Mouse (Mus musculus): ENCODE data around the gene Fam208a. TPM values are rescaled to one million over a fixed set of nuclear protein-coding genes. Genes with fewer than 3 reads are reported as not detected.

The Fam208a gene
- polyA plus RNA-seq, 1 experiment from 2014 or later, result 19.1 TPM

DNA sequence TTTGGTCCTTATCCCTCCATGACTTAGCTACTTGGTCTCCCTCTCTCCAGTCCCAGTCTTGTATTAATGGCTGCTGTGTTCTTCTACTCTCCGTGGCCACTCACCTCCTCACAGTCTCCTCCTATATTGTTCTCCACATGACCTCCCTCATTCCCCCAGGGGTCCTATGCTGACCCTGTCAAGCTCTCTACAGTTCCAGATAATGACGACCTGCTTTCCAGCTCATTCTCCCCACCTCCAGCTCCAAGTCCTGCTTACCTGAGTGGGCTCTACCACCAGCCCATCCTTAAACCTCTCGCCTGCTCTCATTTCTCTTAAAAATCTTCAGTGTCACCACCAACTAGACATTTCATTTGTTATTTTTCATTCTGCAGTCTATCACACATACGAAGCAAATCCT lies 72.5 kb downstream of the Fam208a start:
- no peak overlapping the region for H3K4me2 ChIP-seq (ENCODE audit: low read length)
- peaks cover 38% of the 10 kb centered on the region for H3K36me3 ChIP-seq (ENCODE audit: control insufficient read depth, insufficient read depth, low read length)
- WGBS, result 83% methylated on average over 4 of the region's 4 CpGs

DNA sequence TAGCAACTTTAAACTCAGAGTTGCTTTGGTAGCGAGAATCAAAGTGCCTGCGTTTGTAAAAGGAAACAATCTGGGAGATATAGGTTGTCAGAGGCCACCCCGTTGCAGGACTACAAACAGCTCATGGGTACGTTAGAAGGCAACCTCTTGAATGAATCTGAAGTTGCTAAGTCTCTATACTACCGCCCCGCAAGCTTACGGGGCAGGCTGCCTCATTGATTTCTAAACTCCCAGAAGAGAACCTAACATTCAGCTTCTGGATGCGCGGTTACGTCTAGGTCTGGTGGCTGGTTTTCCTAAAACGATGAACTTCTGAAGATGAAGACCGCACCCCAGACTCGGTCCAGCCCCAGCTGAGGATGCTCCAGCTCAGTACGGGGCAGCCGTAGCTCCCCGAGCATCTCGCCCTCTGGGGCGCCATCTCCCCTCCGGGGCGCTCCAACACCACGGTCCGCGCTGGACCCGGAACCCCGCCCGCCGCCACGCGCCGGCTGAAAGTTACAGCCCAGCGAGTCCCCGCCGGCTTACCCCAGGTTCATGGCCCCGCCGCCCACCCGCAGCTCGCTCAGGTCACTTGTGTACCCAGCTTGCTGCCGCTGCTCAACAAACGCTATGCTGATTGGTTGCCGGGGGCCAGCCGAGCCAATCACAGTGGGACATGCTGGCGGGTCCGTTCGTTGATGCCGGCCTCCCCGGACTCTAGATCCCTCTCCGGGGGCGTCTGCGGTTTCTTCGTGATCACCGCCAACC lies 79.4 kb downstream of the Fam208a start, which contains the start of gene Ccdc66:
Gene Ccdc66 (minus strand): TSS at position 567 of the 750 bp plus-strand sequence.
- no peaks in the 10 kb centered on the region for H3K9me3 ChIP-seq (ENCODE audit: control insufficient read depth, low read length)
- no peaks in the 10 kb centered on the region for H3K27me3 ChIP-seq (ENCODE audit: control insufficient read depth, insufficient read depth, low read length)
- H3K36me3 ChIP-seq (ENCODE audit: control insufficient read depth, insufficient read depth, low read length), result no peaks in the 10 kb centered on the region
- peak within 1 kb of the TSS; percentile 75 for H3K9ac ChIP-seq (replicated peaks; ENCODE audit: low read length)
- peaks cover 11% of the 10 kb centered on the region; the same call in 1 of the 2 replicates for H3K4me1 ChIP-seq (ENCODE audit: control insufficient read depth, insufficient read depth, low read length)
- peak within 1 kb of the TSS; percentile 79 for H3K4me2 ChIP-seq (ENCODE audit: low read length)
- peak; percentile 98 for ATAC-seq (ENCODE audit: low FRiP score, low TSS enrichment)
- under 1% methylated on average over 51 of the region's 51 CpGs for WGBS
- peak within 1 kb of the TSS; percentile 73 for H3K27ac ChIP-seq (replicated peaks; ENCODE audit: low read depth, low read length)
- DNase-seq, result peak; percentile 96
- peak within 1 kb of the TSS; percentile 77 for H3K4me3 ChIP-seq (replicated peaks; ENCODE audit: low read depth, low read length)

More for the DNA sequence above, 72.5 kb downstream of the Fam208a start:
- ATAC-seq (ENCODE audit: low FRiP score, low TSS enrichment) (no peak), DNase-seq (no peak)
- no peak overlapping the region for H3K9ac ChIP-seq (replicated peaks; ENCODE audit: low read length)
- H3K27ac ChIP-seq (replicated peaks; ENCODE audit: low read depth, low read length), result no peak overlapping the region
- no peaks in the 10 kb centered on the region for H3K4me1 ChIP-seq (ENCODE audit: control insufficient read depth, insufficient read depth, low read length)
- H3K4me3 ChIP-seq (replicated peaks; ENCODE audit: low read depth, low read length), result no peak overlapping the region
- H3K9me3 ChIP-seq (ENCODE audit: control insufficient read depth, low read length), result no peaks in the 10 kb centered on the region
- H3K27me3 ChIP-seq (ENCODE audit: control insufficient read depth, insufficient read depth, low read length), result no peaks in the 10 kb centered on the region

GRCm38 (mm10) chr14:27508644-27509301 lies 80.1 kb downstream of the Fam208a start:
- Histone ChIP-seq H3K36me3 (ENCODE audit: control insufficient read depth, insufficient read depth, low read length) (no peaks in the 10 kb centered on the region), H3K9ac (replicated peaks; ENCODE audit: low read length) (peak overlapping the region; percentile 75), H3K4me3 (replicated peaks; ENCODE audit: low read depth, low read length) (peak overlapping the region; percentile 77), H3K27me3 (ENCODE audit: control insufficient read depth, insufficient read depth, low read length) (no peaks in the 10 kb centered on the region), H3K4me2 (ENCODE audit: low read length) (peak overlapping the region; percentile 79), H3K4me1 (ENCODE audit: control insufficient read depth, insufficient read depth, low read length) (peaks cover 11% of the 10 kb centered on the region; the same call in 1 of the 2 replicates), H3K9me3 (ENCODE audit: control insufficient read depth, low read length) (no peaks in the 10 kb centered on the region), H3K27ac (replicated peaks; ENCODE audit: low read depth, low read length) (peak overlapping the region; percentile 73)
- DNase-seq (no peak), ATAC-seq (ENCODE audit: low FRiP score, low TSS enrichment) (peak; percentile 60; the same call in 1 of the 2 replicates)
- WGBS, result 34% methylated on average over 15 of the region's 15 CpGs

- Histone ChIP-seq H3K4me2 (ENCODE audit: low read length) (no peak overlapping the region), H3K36me3 (ENCODE audit: control insufficient read depth, insufficient read depth, low read length) (no peaks in the 10 kb centered on the region), H3K9ac (replicated peaks; ENCODE audit: low read length) (no peak overlapping the region), H3K27ac (replicated peaks; ENCODE audit: low read depth, low read length) (no peak overlapping the region), H3K9me3 (ENCODE audit: control insufficient read depth, low read length) (no peaks in the 10 kb centered on the region), H3K27me3 (ENCODE audit: control insufficient read depth, insufficient read depth, low read length) (no peaks in the 10 kb centered on the region), H3K4me1 (ENCODE audit: control insufficient read depth, insufficient read depth, low read length) (no peaks in the 10 kb centered on the region), H3K4me3 (replicated peaks; ENCODE audit: low read depth, low read length) (no peak overlapping the region)
- DNase-seq, result no peak
- no peak for ATAC-seq (ENCODE audit: low FRiP score, low TSS enrichment)
Measured at GRCm38 (mm10) chr14:27524541-27524940, 95.9 kb downstream of the Fam208a start.

Small RNA genes lying within 50 kb of the gene (microRNA-seq; reads per million reads assigned to microRNA genes)
- gene Gm23633, result not detected

Other genes with a start within 250 kb of the Fam208a start
- 9.5 and 9.9 TPM in 2 replicates for gene Ccdc66, start 79.6 kb downstream of the Fam208a start, polyA plus RNA-seq (2014; fragmentation: Nextera tagmentation; extraction: Ambion mirVana)
- 80.1 and 90.7 TPM in 2 replicates for gene Erc2, start 193.6 kb downstream of the Fam208a start, polyA plus RNA-seq (2014; fragmentation: Nextera tagmentation; extraction: Ambion mirVana)

Data from midbrain, embryonic 14.5 days (tissue).